Mouse (Mus musculus) ES-Bruce4 (cell line): ENCODE measurements around the gene Gan.

Source experiments
- EP300 ChIP-seq: IDR thresholded peaks from 2 replicates; pipeline ENCODE4 v1.6.1; 2011; ENCODE audit warnings: low read depth, low read length; ENCODE audit not compliant: insufficient read depth
- POLR2A ChIP-seq: IDR thresholded peaks from one replicate; pipeline ENCODE4 v1.8.1; 2011; ENCODE audit warnings: low read length; ENCODE audit not compliant: insufficient read depth

DNA sequence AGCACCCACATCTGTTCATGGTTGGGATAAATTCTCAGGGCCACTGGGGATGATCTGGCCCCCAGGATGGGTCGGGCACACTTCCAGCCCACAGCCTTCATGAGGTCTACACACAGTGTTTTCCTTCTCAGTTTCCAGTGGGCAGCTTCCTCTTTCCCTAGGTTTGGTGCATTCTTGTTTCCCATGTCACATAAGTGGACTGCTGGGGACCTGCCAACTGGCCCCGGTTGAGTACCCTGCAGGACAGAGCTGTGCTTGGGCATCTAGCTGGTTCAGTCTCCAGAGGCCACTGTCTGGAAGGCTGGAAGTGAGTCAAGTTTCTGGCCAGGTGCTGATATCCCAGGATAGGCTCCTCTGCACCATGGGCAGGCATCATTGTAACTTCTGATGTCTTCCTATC is 69.4 kb downstream of the Gan start:
- TF ChIP-seq POLR2A (no peak), EP300 (no peak)
